Mouse (Mus musculus): ENCODE data around the gene Cep41. TPM values are rescaled to one million over a fixed set of nuclear protein-coding genes. Genes with fewer than 3 reads are reported as not detected.

Gene Cep41
- polyA plus RNA-seq, 1 experiment, result 2.6 TPM

- Histone ChIP-seq H3K27me3 (replicated peaks; ENCODE audit: control insufficient read depth, insufficient read depth, low read length) (no peaks in the 10 kb centered on the region), H3K4me3 (ENCODE audit: insufficient read depth, low read depth, low read length) (peak overlapping the region; percentile 2; the same call in 1 of the 2 replicates), H3K27ac (ENCODE audit: insufficient read depth, low read depth, low read length) (no peak overlapping the region), H3K4me1 (ENCODE audit: control insufficient read depth, insufficient read depth, low read length) (no peaks in the 10 kb centered on the region), H3K36me3 (ENCODE audit: control insufficient read depth, insufficient read depth, low read length) (no peaks in the 10 kb centered on the region)
- 54% methylated on average over 15 of the region's 15 CpGs for WGBS
- no peak for DNase-seq
- TF ChIP-seq CTCF (conservative IDR thresholded peaks at IDR 0.05; ENCODE audit: insufficient read depth, insufficient read length, low read depth, low read length) (no peak), POLR2A (IDR thresholded peaks at IDR 0.05; ENCODE audit: low read depth, low read length) (no peak)
Measured at GRCm38 (mm10) chr6:30735728-30736371, 42.3 kb upstream of the Cep41 start.

GRCm38 (mm10) chr6:30734988-30735727, 41.6 kb upstream of the Cep41 start:
- Histone ChIP-seq H3K4me1 (ENCODE audit: control insufficient read depth, insufficient read depth, low read length) (no peaks in the 10 kb centered on the region), H3K27me3 (replicated peaks; ENCODE audit: control insufficient read depth, insufficient read depth, low read length) (no peaks in the 10 kb centered on the region), H3K4me3 (ENCODE audit: insufficient read depth, low read depth, low read length) (peak overlapping the region; percentile 2; the same call in 1 of the 2 replicates), H3K36me3 (ENCODE audit: control insufficient read depth, insufficient read depth, low read length) (no peaks in the 10 kb centered on the region), H3K27ac (ENCODE audit: insufficient read depth, low read depth, low read length) (no peak overlapping the region)
- DNase-seq, result no peak
- TF ChIP-seq CTCF (conservative IDR thresholded peaks at IDR 0.05; ENCODE audit: insufficient read depth, insufficient read length, low read depth, low read length), result no peak
- no peak for TF ChIP-seq POLR2A (IDR thresholded peaks at IDR 0.05; ENCODE audit: low read depth, low read length)
- 55% methylated on average over 22 of the region's 22 CpGs for WGBS

- 82% methylated on average over 6 of the region's 6 CpGs for WGBS
- TF ChIP-seq CTCF (conservative IDR thresholded peaks at IDR 0.05; ENCODE audit: insufficient read depth, insufficient read length, low read depth, low read length) (no peak), POLR2A (IDR thresholded peaks at IDR 0.05; ENCODE audit: low read depth, low read length) (no peak)
- Histone ChIP-seq H3K27me3 (replicated peaks; ENCODE audit: control insufficient read depth, insufficient read depth, low read length) (no peaks in the 10 kb centered on the region), H3K4me1 (ENCODE audit: control insufficient read depth, insufficient read depth, low read length) (no peaks in the 10 kb centered on the region), H3K27ac (ENCODE audit: insufficient read depth, low read depth, low read length) (no peak overlapping the region), H3K36me3 (ENCODE audit: control insufficient read depth, insufficient read depth, low read length) (no peaks in the 10 kb centered on the region), H3K4me3 (ENCODE audit: insufficient read depth, low read depth, low read length) (no peak overlapping the region)
- no peak for DNase-seq
Measured at GRCm38 (mm10) chr6:30734465-30734864, 40.9 kb upstream of the Cep41 start.

GRCm38 (mm10) chr6:30732571-30733130, 39.1 kb upstream of the Cep41 start:
- no peak overlapping the region for H3K4me3 ChIP-seq (ENCODE audit: insufficient read depth, low read depth, low read length)

GRCm38 (mm10) chr6:30730301-30730971, 36.9 kb upstream of the Cep41 start:
- no peak for TF ChIP-seq POLR2A (IDR thresholded peaks at IDR 0.05; ENCODE audit: low read depth, low read length)
- no peak for TF ChIP-seq CTCF (conservative IDR thresholded peaks at IDR 0.05; ENCODE audit: insufficient read depth, insufficient read length, low read depth, low read length)
- Histone ChIP-seq H3K27me3 (replicated peaks; ENCODE audit: control insufficient read depth, insufficient read depth, low read length) (no peaks in the 10 kb centered on the region), H3K4me1 (ENCODE audit: control insufficient read depth, insufficient read depth, low read length) (no peaks in the 10 kb centered on the region), H3K4me3 (ENCODE audit: insufficient read depth, low read depth, low read length) (no peak overlapping the region), H3K27ac (ENCODE audit: insufficient read depth, low read depth, low read length) (no peak overlapping the region), H3K36me3 (ENCODE audit: control insufficient read depth, insufficient read depth, low read length) (no peaks in the 10 kb centered on the region)
- WGBS, result 21% methylated on average over 12 of the region's 12 CpGs
- DNase-seq, result peak; percentile 21

More at GRCm38 (mm10) chr6:30732571-30733130, 39.1 kb upstream of the Cep41 start:
- no peaks in the 10 kb centered on the region for H3K36me3 ChIP-seq (ENCODE audit: control insufficient read depth, insufficient read depth, low read length)
- H3K27me3 ChIP-seq (replicated peaks; ENCODE audit: control insufficient read depth, insufficient read depth, low read length), result no peaks in the 10 kb centered on the region
- DNase-seq, result no peak
- TF ChIP-seq POLR2A (IDR thresholded peaks at IDR 0.05; ENCODE audit: low read depth, low read length) (no peak), CTCF (conservative IDR thresholded peaks at IDR 0.05; ENCODE audit: insufficient read depth, insufficient read length, low read depth, low read length) (no peak)
- H3K27ac ChIP-seq (ENCODE audit: insufficient read depth, low read depth, low read length), result no peak overlapping the region
- 67% methylated on average over 18 of the region's 18 CpGs for WGBS
- H3K4me1 ChIP-seq (ENCODE audit: control insufficient read depth, insufficient read depth, low read length), result no peaks in the 10 kb centered on the region

GRCm38 (mm10) chr6:30723331-30723730, 29.8 kb upstream of the Cep41 start, which contains the start of gene Mest:
Mest (plus strand) TSS chr6:30723547.
- H3K36me3 ChIP-seq (ENCODE audit: control insufficient read depth, insufficient read depth, low read length), result no peaks in the 10 kb centered on the region
- no peak within 1 kb of the TSS for H3K4me3 ChIP-seq (ENCODE audit: insufficient read depth, low read depth, low read length)
- WGBS, result 73% methylated on average over 7 of the region's 7 CpGs
- H3K4me1 ChIP-seq (ENCODE audit: control insufficient read depth, insufficient read depth, low read length), result no peaks in the 10 kb centered on the region
- no peak for DNase-seq
- TF ChIP-seq CTCF (conservative IDR thresholded peaks at IDR 0.05; ENCODE audit: insufficient read depth, insufficient read length, low read depth, low read length) (no peak), POLR2A (IDR thresholded peaks at IDR 0.05; ENCODE audit: low read depth, low read length) (no peak)
- H3K27ac ChIP-seq (ENCODE audit: insufficient read depth, low read depth, low read length), result no peak within 1 kb of the TSS
- no peaks in the 10 kb centered on the region for H3K27me3 ChIP-seq (replicated peaks; ENCODE audit: control insufficient read depth, insufficient read depth, low read length)
